Mouse (Mus musculus) kidney, postnatal 4 days (tissue): Measurements from ENCODE around the gene Plb1.
A peak's percentile ranks its signal among the peaks of the same experiment; 100 is the strongest.

Experiments
- DNase-seq, 2 experiments: peaks; one replicate each; pipeline ENCODE4 v3.0.0; 2021; ENCODE audit warnings: mixed read lengths in 2 of 2

The Plb1 gene

GRCm38 (mm10) chr5:32232474-32232873 is at the start of gene Plb1:
Plb1 (plus strand) TSS chr5:32232708.
- DNase-seq: no peak

DNA sequence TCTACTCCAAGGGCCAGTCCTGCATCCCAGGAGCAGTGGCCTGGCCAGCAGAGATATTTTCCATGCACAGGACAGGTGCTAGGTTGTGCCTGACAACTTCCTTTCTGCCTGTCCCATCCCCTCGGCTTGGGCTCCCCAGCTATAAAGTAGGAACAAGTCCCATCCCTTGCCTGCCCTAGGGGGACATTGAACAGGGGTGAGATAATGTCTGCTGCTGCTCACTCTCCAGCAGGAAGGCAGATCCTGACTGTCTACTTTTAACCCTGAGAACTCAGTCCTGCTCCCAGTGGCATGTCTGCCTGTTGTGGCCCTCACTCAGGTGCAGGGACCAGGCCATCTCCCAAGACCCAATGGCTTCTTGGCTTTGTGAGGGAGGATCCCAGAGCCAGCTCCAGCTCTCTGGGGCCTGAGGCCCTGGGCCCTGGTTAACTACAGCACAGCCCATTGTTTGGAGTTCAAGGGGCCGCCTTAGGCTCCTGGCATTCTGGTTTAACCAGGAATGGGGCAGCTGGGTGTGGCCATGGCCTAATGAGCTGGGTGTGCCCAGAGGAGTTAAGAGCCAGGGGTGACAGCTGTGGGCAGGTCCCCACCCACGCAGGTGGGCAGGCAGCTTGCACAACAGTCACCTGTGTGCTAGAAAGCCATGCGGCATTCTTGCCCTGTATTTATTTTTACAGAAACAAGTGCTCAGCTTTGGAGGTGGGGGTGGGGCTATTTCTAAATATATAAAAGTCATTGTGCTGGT is 49.5 kb upstream of the Plb1 start:
- DNase-seq: peak in 1 of 2 experiments; percentile 14

GRCm38 (mm10) chr5:32187717-32188116 is 44.8 kb upstream of the Plb1 start:
- DNase-seq: no peak

DNA sequence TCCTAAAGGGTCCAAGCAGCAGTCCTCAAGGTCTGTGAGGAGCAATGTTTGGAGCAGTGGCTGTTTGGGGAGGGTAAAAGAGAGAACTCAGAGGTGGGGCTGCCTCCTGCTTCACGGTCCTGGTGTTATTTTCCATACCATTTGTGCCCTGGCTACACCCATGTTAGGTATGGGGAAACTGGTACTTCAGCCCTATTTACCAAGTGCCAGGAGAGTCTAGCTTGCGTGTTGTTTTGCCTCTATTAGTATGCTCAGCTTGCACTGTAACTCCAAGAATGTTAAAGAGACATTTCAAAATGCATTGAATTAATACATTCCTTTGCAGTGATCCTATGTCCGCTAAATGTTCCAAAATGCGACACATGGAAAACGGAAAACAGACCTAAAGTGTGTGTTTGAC is 41.2 kb upstream of the Plb1 start:
- no peak for DNase-seq

DNA sequence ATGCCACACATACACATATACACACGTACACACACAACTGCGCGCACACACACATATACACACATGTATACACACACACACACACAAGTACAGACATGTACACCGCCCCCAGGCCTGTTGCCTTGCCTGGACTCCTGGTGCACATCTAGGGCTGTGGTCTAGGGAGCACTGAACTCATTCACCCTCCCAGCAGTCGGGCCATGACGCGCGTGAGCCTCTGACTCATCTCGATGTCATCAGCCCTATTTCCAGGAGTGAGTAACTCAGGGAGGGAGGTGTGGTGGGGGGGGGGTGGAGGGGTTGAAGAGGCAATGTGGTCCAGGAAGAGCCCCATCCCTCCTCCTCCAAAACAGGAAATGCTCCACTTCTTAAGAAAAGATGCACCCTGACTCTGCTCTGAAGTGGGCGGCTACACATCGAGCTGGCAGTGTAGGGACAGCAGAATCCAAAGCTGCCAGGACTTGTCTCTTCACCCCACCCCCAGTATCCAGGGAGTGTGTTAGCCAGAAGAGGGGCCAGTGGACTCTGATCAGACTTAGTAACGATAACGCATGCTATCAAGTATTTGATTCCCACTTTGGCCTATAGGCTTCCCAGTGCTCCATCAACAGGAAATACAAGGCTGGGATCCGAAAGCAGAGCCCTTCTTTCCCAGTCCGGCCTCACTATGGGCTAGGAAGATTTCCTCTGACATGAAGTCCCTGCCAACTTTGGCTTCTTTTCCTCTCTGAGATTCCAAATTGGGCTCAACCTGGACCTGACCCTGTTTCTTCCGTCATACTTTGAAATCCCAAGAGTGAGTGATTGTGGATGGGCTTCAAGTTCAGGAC is 40.3 kb upstream of the Plb1 start:
- DNase-seq: no peak

DNA sequence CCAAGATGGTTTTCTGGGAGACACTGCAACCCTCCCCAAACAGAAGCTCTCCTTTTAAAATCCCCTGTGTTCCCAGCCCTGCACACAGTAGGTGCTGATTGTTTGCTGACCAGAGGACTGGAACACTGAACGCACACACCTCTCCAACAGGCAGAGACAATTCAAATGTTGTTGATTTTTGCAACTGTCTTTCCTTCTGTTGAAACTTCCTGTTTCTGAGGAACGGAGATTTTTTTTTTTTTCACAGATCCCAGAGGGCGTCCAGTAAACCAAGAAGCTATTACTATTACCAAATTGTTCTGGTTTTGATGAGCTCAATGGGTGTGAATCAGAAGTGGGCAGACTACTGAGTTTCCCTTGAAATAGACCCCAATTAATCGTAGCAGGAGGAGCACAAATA is 38.3 kb upstream of the Plb1 start:
- DNase-seq: no peak

- DNase-seq: peak; percentile 39 to 66
Measured at GRCm38 (mm10) chr5:32195857-32196609, 36.5 kb upstream of the Plb1 start.

DNA sequence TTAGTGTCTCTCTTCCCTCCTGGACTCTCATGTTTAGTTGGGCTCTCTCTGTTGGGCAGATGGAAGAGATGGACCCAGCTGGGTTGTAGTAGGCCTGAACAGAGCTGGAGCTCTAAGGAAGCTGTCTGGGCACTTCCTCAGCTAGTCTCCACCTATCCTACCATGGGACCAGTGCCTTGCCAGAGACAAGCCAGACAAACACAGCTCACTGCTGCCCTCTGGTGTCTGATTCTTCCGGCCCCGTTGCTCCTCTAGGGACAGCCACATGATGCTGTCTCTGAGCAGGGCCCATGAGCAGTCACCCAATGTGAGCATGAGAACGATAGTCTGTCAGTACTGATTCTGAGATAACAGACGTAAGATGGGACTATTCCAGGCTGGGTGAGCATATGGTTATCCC is 34.8 kb upstream of the Plb1 start:
- peak; percentile 96 for DNase-seq

- no peak for DNase-seq
Measured at GRCm38 (mm10) chr5:32199136-32199535, 33.4 kb upstream of the Plb1 start.

DNA sequence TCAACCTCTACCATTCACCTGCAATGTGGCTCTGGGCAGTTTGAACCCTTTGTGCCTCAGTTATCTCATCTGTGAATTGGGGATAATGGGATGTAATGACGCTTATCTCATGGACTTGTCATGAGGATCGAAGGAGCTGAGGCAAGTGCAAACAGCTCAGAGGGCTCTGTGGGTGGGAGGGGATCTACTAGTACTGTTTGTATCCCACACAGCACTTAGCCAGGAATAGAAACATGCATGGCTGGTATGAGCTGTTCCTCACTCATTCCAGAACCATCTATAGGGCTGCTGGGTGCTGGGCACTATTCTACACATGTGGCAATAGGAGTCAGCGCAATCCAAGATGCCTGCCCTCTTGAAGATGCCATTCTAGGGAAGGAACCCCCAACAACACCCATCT is 32.9 kb upstream of the Plb1 start:
- no peak for DNase-seq

DNA sequence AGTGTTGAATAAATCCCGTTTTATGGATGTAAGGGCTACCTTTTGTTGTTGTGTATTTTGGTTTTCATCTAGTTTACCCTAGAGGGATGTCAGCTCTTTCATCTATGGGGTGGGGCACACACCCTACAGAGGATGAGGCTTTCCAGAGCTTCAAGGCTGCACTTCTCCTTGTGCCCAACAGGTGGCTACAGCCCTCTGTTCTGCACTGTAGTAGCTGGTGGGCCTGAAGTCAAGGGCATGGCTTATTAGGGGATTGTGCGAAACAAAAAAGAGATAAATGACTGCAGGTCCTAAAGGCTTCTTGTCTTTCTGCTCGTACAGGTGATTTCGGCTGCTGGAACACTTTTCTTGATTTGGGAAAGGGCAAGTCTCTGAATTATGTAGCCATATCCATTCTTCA is 27.9 kb upstream of the Plb1 start:
- no peak for DNase-seq

DNA sequence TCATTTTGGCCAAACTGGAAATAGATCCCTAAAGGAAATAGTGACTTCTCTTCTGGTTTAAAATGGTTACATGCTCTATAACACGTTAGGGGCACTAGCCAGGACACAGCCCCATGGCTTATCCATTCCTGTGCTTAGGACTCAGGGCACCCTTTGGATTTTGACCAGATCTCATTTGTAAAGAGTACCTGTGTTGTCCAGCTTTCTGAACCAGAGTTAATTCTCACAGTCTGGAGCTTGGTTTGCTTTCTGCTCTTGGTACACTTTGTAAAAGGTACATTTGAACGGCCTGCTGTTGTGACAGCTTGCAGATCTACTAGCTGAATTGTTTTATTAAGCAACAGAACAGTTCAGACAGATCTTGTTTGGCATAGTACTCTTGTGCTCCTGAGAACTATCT is 25.8 kb upstream of the Plb1 start:
- no peak for DNase-seq

GRCm38 (mm10) chr5:32208460-32208859 is 24.0 kb upstream of the Plb1 start:
- DNase-seq: no peak

DNA sequence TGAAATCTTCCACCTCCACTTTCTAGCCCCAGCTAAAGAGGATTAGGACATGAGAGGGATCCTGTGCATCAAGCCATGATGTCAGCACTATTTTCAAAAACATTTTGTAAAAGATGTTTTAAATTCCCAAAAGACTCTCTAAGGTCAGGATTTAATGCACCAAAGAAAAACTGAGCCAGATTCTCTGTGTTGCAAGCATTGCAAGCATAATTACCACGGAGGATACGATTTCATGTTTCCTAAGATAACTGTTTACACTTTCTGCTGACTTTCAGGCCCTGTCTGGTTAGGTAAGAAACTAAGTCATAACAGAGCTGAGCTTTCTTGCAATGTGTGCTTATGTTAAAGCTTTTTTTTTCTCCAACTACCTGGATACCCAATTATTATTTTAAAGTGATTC is 21.5 kb upstream of the Plb1 start:
- no peak for DNase-seq

DNA sequence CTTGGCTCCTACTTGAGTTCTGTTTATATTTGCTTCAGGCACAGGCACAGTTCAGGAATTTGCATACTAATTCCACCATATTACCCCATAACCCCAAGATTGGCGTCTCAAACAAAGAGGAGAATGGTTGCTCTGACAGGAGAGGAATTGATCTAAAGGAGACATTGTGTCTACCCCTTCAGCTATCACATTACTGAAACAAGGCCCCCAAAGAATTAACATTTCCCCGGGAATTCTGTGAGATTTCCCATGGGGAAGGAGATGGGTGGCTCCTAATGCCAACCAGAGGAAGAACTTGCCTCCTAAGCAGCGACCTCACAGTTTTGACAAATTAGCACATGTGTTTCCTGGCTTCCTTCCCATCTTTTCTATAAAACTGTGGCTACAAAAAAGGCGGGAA is 18.8 kb upstream of the Plb1 start:
- no peak for DNase-seq

DNA sequence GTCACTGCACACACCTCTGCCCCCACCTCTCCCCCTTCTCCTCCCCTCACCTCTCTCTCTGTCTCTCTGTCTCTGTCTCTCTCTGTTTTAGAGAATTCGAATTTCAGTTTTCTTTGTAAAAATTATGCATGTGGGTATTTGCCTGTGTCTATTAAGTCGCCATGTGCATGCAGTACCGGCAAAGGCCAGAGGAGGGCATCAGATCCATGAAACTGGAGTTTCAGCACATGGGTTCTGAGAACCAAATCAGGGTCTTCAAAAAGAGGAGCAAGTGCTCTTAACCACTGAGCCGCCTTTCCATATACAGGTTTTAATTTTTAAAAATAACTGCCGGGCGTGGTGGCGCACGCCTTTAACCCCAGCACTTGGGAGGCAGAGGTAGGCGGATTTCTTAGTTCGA is 17.0 kb upstream of the Plb1 start:
- peak; percentile 72 to 74 for DNase-seq

DNA sequence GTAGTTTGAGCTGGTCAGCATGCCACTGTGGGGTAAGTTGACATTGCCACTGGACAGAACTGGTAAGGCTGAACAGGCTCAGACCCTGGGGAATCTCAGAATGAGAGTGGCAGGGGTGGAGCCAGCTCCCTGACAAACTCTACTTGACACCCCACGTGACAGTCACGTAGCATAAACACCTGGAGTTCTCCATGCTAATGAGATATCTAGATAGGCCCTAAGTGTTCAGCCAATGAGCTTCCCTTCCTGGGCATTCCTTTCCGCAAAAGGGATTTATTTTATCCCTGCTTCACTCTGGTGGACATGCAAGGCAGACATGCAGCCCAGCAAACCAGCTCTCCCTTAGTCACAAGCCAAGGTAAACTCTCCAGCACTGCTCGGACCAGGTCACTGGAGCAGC is 16.0 kb upstream of the Plb1 start:
- DNase-seq: no peak

- no peak for DNase-seq
Measured at GRCm38 (mm10) chr5:32217477-32217876, 15.0 kb upstream of the Plb1 start.

DNA sequence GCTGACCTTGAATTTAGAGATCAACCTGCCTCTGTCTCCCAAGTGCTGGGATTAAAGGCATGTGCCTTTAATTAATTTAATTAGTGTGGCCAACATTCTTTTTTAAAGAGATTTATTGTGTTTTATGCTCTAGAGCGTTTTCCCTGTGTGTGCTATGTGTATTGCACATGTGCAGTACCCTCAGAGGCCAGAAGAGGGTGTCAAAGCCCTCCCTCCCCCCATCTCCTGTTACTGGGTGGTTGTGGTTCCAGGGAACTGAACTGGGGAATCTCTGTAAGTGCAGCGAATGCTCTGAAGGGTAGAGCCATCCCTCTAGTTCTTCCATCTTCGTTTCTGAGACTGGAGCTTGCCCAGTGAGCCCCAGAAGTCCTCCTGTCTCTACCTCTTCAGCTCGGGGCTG is 2.1 kb upstream of the Plb1 start:
- peak; percentile 59 to 63 for DNase-seq

GRCm38 (mm10) chr5:32239337-32239736 is 6.8 kb downstream of the Plb1 start:
- DNase-seq: no peak

DNA sequence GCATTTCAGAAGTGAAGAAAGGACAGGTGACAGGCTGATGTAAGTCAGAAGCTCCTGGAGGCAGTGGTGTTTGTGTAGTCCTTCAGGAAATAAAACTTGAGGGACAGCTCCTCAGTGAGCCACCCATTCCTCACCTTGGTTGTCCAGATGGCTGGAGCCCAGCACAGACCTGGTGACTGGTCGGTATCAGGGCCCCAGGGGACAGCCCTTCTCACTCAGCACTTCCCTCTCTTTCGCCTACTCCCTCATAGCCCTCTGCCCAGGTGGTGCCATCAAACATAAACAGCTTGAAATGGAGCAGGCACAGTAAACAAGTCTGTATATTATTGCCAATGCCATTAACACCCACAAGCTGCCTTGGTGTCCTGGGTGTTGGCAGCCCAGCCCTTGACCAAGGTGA is 8.2 kb downstream of the Plb1 start:
- no peak for DNase-seq

DNA sequence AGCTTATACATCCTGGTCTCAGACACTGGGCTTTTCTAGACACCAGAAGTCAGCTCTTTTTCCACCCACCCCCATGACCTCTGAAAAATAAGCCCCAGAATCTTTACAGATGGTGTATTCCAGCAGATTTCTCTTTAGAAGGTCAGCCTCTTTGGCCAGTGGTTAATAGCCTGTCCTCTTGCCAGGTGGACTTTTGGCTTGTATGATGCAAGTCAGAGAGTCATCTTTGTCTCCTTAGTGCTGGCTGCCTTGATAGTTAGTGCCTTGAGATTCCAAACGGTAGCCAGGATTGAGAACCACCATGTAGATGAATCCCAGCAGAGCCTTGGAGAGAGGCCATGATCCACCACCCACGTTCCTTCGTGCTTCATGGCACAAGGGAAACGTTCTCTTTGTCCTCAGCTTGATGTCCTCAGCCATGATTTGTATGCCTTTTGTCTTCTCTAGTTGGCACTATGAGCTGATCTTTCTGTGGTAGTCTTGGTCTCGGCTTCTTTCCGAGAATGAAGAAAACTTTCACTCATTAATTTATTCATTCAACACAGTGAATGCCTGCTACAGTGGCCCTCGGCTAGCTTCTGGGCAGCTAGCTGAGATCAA is 10.9 kb downstream of the Plb1 start:
- no peak for DNase-seq

GRCm38 (mm10) chr5:32245385-32245784 is 12.9 kb downstream of the Plb1 start:
- DNase-seq: no peak
